27 mouse cellular contexts compared by ENCODE assay signal in the genomic region with DNA sequence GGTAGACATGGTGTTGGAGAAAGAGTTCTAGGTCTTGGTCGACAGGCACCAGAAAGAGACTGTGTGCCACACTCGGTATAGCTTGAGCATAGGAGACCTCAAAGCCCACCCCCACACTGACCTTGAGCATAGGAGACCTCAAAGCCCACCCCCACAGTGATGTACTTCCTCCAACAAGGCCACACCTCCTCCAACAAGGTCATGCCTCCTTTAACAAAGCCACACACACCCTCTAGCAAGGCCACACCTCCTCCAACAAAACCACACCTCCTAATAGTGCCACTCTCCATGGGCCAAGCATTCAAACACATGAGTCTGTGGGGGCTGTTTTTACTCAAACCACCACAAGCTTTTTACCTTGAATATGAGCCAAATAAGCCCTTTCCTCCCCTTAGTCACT. TPM values are rescaled to one million over a fixed set of nuclear protein-coding genes. Genes with fewer than 3 reads are reported as not detected.
DNase-seq lines count a peak whose midpoint lies in the region; ATAC-seq and TF ChIP-seq lines count a peak whose summit lies in the region.
"Had no signal": no experiment of that assay in that cellular context is flagged by ENCODE, and none has a peak within 500 bp of the region (broad histone marks: within the 10 kb centered on the region; RNA-seq: fewer than 3 reads in every experiment).

No protein-coding gene starts in this region.

- ATAC-seq in midbrain, embryonic 12.5 days (ENCODE audit: low FRiP score, low read depth) = 0 out of 2 replicates have a peak, but pooled peaks have one; percentile 19
- ATAC-seq in midbrain, embryonic 13.5 days = no peak
- ATAC-seq in intestine, postnatal 0 days = no peak
- no peak for ATAC-seq in kidney, embryonic 14.5 days (ENCODE audit: low FRiP score, low TSS enrichment)
- ATAC-seq: activated CD4-positive, CD25-positive, alpha-beta regulatory T cell, adult 4 months; CD4-positive, CD25-positive, alpha-beta regulatory T cell, adult 4 months; Patski had no signal

- H3K9me3 ChIP-seq in midbrain, embryonic 12.5 days = no peaks in the 10 kb centered on the region
- no peaks in the 10 kb centered on the region for H3K9me3 ChIP-seq in midbrain, embryonic 13.5 days
- no peaks in the 10 kb centered on the region for H3K9me3 ChIP-seq in intestine, postnatal 0 days (ENCODE audit: control insufficient read depth)
- H3K9me3 ChIP-seq in kidney, embryonic 14.5 days (ENCODE audit: control insufficient read depth, low read length) = no peaks in the 10 kb centered on the region
- H3K9me3 ChIP-seq: G1E had no signal

- H3K36me3 ChIP-seq in midbrain, embryonic 12.5 days = no peaks in the 10 kb centered on the region
- H3K36me3 ChIP-seq in midbrain, embryonic 13.5 days = no peaks in the 10 kb centered on the region
- H3K36me3 ChIP-seq in intestine, postnatal 0 days (ENCODE audit: control insufficient read depth, insufficient read depth) = no peaks in the 10 kb centered on the region
- no peaks in the 10 kb centered on the region for H3K36me3 ChIP-seq in kidney, embryonic 14.5 days (ENCODE audit: control insufficient read depth, insufficient read depth, low read length)
- H3K36me3 ChIP-seq: G1E had no signal

- no peak overlapping the region for H3K4me3 ChIP-seq in midbrain, embryonic 12.5 days
- no peak overlapping the region for H3K4me3 ChIP-seq in midbrain, embryonic 13.5 days (replicated peaks)
- H3K4me3 ChIP-seq in intestine, postnatal 0 days (ENCODE audit: low read depth, low read length) = no peak overlapping the region
- no peak overlapping the region for H3K4me3 ChIP-seq in kidney, embryonic 14.5 days (ENCODE audit: low read length)

- no peaks in the 10 kb centered on the region for H3K27me3 ChIP-seq in midbrain, embryonic 12.5 days
- no peaks in the 10 kb centered on the region for H3K27me3 ChIP-seq in midbrain, embryonic 13.5 days
- no peaks in the 10 kb centered on the region for H3K27me3 ChIP-seq in intestine, postnatal 0 days (replicated peaks; ENCODE audit: control insufficient read depth, insufficient read depth, low read length)
- H3K27me3 ChIP-seq in kidney, embryonic 14.5 days (ENCODE audit: control insufficient read depth, insufficient read depth, low read length) = no peaks in the 10 kb centered on the region
- H3K27me3 ChIP-seq: CH12.LX had no signal

- no peak overlapping the region for H3K9ac ChIP-seq in midbrain, embryonic 12.5 days (replicated peaks)
- H3K9ac ChIP-seq in midbrain, embryonic 13.5 days (replicated peaks) = no peak overlapping the region
- no peak overlapping the region for H3K9ac ChIP-seq in intestine, postnatal 0 days (ENCODE audit: low read depth, low read length)
- H3K9ac ChIP-seq in kidney, embryonic 14.5 days (ENCODE audit: low read depth, low read length) = no peak overlapping the region

- no peak overlapping the region for H3K27ac ChIP-seq in midbrain, embryonic 12.5 days (replicated peaks)
- no peak overlapping the region for H3K27ac ChIP-seq in midbrain, embryonic 13.5 days
- H3K27ac ChIP-seq in intestine, postnatal 0 days (ENCODE audit: low read depth, low read length) = no peak overlapping the region
- no peak overlapping the region for H3K27ac ChIP-seq in kidney, embryonic 14.5 days (ENCODE audit: low read depth, low read length)

- TF ChIP-seq CTCF in intestine, postnatal 0 days (IDR thresholded peaks at IDR 0.05; ENCODE audit: low read depth) = no peak

- 95% methylated on average over 2 of the region's 2 CpGs for WGBS in midbrain, embryonic 12.5 days
- WGBS in midbrain, embryonic 13.5 days = 88% methylated on average over 2 of the region's 2 CpGs
- 95% methylated on average over 2 of the region's 2 CpGs for WGBS in intestine, postnatal 0 days
- 95% methylated on average over 2 of the region's 2 CpGs for WGBS in kidney, embryonic 14.5 days

- DNase-seq in ES-CJ7 (ENCODE audit: low read depth, low spot score) (peak; percentile 65), R1 (ENCODE audit: low read depth, low spot score) (peak; percentile 73), ZHBTc4 (ENCODE audit: low read depth, low spot score) (peak; percentile 31), MN1 (ENCODE audit: low spot score) (no peak)
- DNase-seq: adrenal gland, adult 2 months; adrenal gland, adult 8-10 months; adrenal gland, postnatal 10 days; adrenal gland, postnatal 14 days; adrenal gland, postnatal 25 days; adrenal gland, postnatal 36 days; B cell, adult 2 months; cerebellum, adult 11 months; cerebellum, adult 11-12 months; cerebellum, adult 18-20 months; cerebellum, adult 2 months; cerebellum, adult 8-10 months; cerebellum, adult 9-10 months had no signal

- no peak overlapping the region for H3K4me2 ChIP-seq in midbrain, embryonic 12.5 days (replicated peaks)
- no peak overlapping the region for H3K4me2 ChIP-seq in midbrain, embryonic 13.5 days (replicated peaks)
- H3K4me2 ChIP-seq in intestine, postnatal 0 days (replicated peaks; ENCODE audit: low read depth) = no peak overlapping the region
- no peak overlapping the region for H3K4me2 ChIP-seq in kidney, embryonic 14.5 days (replicated peaks; ENCODE audit: low read depth, low read length)

- 0 out of 2 replicates have a peak, but pooled peaks cover 12% of the 10 kb centered on the region for H3K4me1 ChIP-seq in midbrain, embryonic 12.5 days
- H3K4me1 ChIP-seq in midbrain, embryonic 13.5 days (replicated peaks) = peaks cover 8% of the 10 kb centered on the region
- no peaks in the 10 kb centered on the region for H3K4me1 ChIP-seq in intestine, postnatal 0 days (replicated peaks; ENCODE audit: control insufficient read depth, insufficient read depth, low read length)
- H3K4me1 ChIP-seq in kidney, embryonic 14.5 days (ENCODE audit: control insufficient read depth, insufficient read depth, low read length) = no peaks in the 10 kb centered on the region

RNA-seq across cellular contexts. Expression of gene D930020B18Rik, which starts 21.3 kb away (rescaled TPM):
- 0.12 TPM in 1 of 2 replicates, not detected in the other for polyA plus RNA-seq in midbrain, embryonic 12.5 days (2016; fragmentation: Nextera tagmentation; extraction: Ambion mirVana)
- 0.15 and 0.19 TPM in 2 replicates for polyA plus RNA-seq in midbrain, embryonic 13.5 days (2015; fragmentation: Nextera tagmentation; extraction: Ambion mirVana)
- 0.05 and 0.12 TPM in 2 replicates for polyA plus RNA-seq in intestine, postnatal 0 days (2015; fragmentation: Nextera tagmentation; extraction: Ambion mirVana)
- 0.20 and 0.50 TPM in 2 replicates for polyA plus RNA-seq in kidney, embryonic 14.5 days (2014; fragmentation: Nextera tagmentation; extraction: Ambion mirVana)
- polyA plus RNA-seq: adrenal gland, adult 2 months; C2C12; G1E; Patski had no signal

RNA-seq across cellular contexts. Expression of gene Xpot, which starts 36.6 kb away (rescaled TPM):
- polyA plus RNA-seq in midbrain, embryonic 12.5 days (2016; fragmentation: Nextera tagmentation; extraction: Ambion mirVana) = 48.6 and 52.3 TPM in 2 replicates
- polyA plus RNA-seq in midbrain, embryonic 13.5 days (2015; fragmentation: Nextera tagmentation; extraction: Ambion mirVana) = 27.7 and 31.9 TPM in 2 replicates
- 19.5 and 20.3 TPM in 2 replicates for polyA plus RNA-seq in intestine, postnatal 0 days (2015; fragmentation: Nextera tagmentation; extraction: Ambion mirVana)
- polyA plus RNA-seq in kidney, embryonic 14.5 days (2014; fragmentation: Nextera tagmentation; extraction: Ambion mirVana) = 34.9 and 63.6 TPM in 2 replicates
